Mouse (Mus musculus): ENCODE measurements around the gene Fam57b. TPM values are rescaled to one million over a fixed set of nuclear protein-coding genes. Genes with fewer than 3 reads are reported as not detected.

Fam57b gene
- polyA plus RNA-seq, 1 experiment from 2014 or later = 0.13 TPM

- Histone ChIP-seq H3K9me3 (ENCODE audit: low read length) (no peaks in the 10 kb centered on the region), H3K9ac (replicated peaks; ENCODE audit: low read depth) (0 out of 2 replicates have a peak within 1 kb of the TSS, but pooled peaks have one; percentile 16), H3K27me3 (replicated peaks; ENCODE audit: insufficient read depth, low read length) (no peaks in the 10 kb centered on the region), H3K4me2 (replicated peaks; ENCODE audit: low read depth, low read length) (peak within 1 kb of the TSS; percentile 72), H3K36me3 (ENCODE audit: insufficient read depth, low read length) (peaks cover 11% of the 10 kb centered on the region), H3K4me3 (ENCODE audit: low read depth, low read length) (peak within 1 kb of the TSS; percentile 28), H3K27ac (ENCODE audit: low read length) (no peak within 1 kb of the TSS), H3K4me1 (ENCODE audit: insufficient read depth, low read depth, low read length) (peaks cover 26% of the 10 kb centered on the region)
- ATAC-seq = no peak
- no peak for DNase-seq (ENCODE audit: low spot score)
- TF ChIP-seq CTCF (IDR thresholded peaks at IDR 0.05) (no peak), EP300 (IDR thresholded peaks at IDR 0.05) (no peak)
- WGBS = 11% methylated on average over 22 of the region's 22 CpGs
These were observed 16.4 kb upstream of the Fam57b start, which contains the start of gene Tbx6 for GRCm38 (mm10) chr7:126780971-126781635. Gene Tbx6, plus strand, starts transcription at chr7:126781483.

GRCm38 (mm10) chr7:126781661-126782370, 15.7 kb upstream of the Fam57b start:
- 47% methylated on average over 11 of the region's 11 CpGs for WGBS
- H3K27ac ChIP-seq (ENCODE audit: low read length) = no peak overlapping the region
- H3K4me3 ChIP-seq (ENCODE audit: low read depth, low read length) = no peak overlapping the region
- DNase-seq (ENCODE audit: low spot score) = no peak
- peaks cover 26% of the 10 kb centered on the region for H3K4me1 ChIP-seq (ENCODE audit: insufficient read depth, low read depth, low read length)
- peaks cover 18% of the 10 kb centered on the region for H3K36me3 ChIP-seq (ENCODE audit: insufficient read depth, low read length)
- no peaks in the 10 kb centered on the region for H3K9me3 ChIP-seq (ENCODE audit: low read length)
- H3K27me3 ChIP-seq (replicated peaks; ENCODE audit: insufficient read depth, low read length) = no peaks in the 10 kb centered on the region
- H3K9ac ChIP-seq (replicated peaks; ENCODE audit: low read depth) = no peak overlapping the region
- ATAC-seq = no peak
- TF ChIP-seq CTCF (IDR thresholded peaks at IDR 0.05) (no peak), EP300 (IDR thresholded peaks at IDR 0.05) (no peak)
- peak overlapping the region; percentile 72; the same call in 1 of the 2 replicates for H3K4me2 ChIP-seq (replicated peaks; ENCODE audit: low read depth, low read length)

GRCm38 (mm10) chr7:126782693-126783092, 14.8 kb upstream of the Fam57b start:
- Histone ChIP-seq H3K9ac (replicated peaks; ENCODE audit: low read depth) (no peak overlapping the region), H3K4me2 (replicated peaks; ENCODE audit: low read depth, low read length) (no peak overlapping the region), H3K27me3 (replicated peaks; ENCODE audit: insufficient read depth, low read length) (no peaks in the 10 kb centered on the region), H3K4me1 (ENCODE audit: insufficient read depth, low read depth, low read length) (peaks cover 21% of the 10 kb centered on the region), H3K9me3 (ENCODE audit: low read length) (no peaks in the 10 kb centered on the region), H3K27ac (ENCODE audit: low read length) (no peak overlapping the region), H3K36me3 (ENCODE audit: insufficient read depth, low read length) (peaks cover 27% of the 10 kb centered on the region), H3K4me3 (ENCODE audit: low read depth, low read length) (no peak overlapping the region)
- DNase-seq (ENCODE audit: low spot score) (no peak), ATAC-seq (no peak)
- 73% methylated on average over 13 of the region's 13 CpGs for WGBS
- TF ChIP-seq CTCF (IDR thresholded peaks at IDR 0.05) (no peak), EP300 (IDR thresholded peaks at IDR 0.05) (no peak)

- Histone ChIP-seq H3K4me2 (replicated peaks; ENCODE audit: low read depth, low read length) (no peak overlapping the region), H3K36me3 (ENCODE audit: insufficient read depth, low read length) (peaks cover 33% of the 10 kb centered on the region), H3K27ac (ENCODE audit: low read length) (no peak overlapping the region), H3K27me3 (replicated peaks; ENCODE audit: insufficient read depth, low read length) (no peaks in the 10 kb centered on the region), H3K4me1 (ENCODE audit: insufficient read depth, low read depth, low read length) (peaks cover 15% of the 10 kb centered on the region), H3K9me3 (ENCODE audit: low read length) (no peaks in the 10 kb centered on the region), H3K4me3 (ENCODE audit: low read depth, low read length) (no peak overlapping the region), H3K9ac (replicated peaks; ENCODE audit: low read depth) (no peak overlapping the region)
- WGBS = 75% methylated on average over 6 of the region's 7 CpGs
- no peak for TF ChIP-seq CTCF (IDR thresholded peaks at IDR 0.05)
- TF ChIP-seq EP300 (IDR thresholded peaks at IDR 0.05) = no peak
- DNase-seq (ENCODE audit: low spot score) = no peak
- no peak for ATAC-seq
These were observed 13.0 kb upstream of the Fam57b start for GRCm38 (mm10) chr7:126784469-126784868.

- H3K27me3 ChIP-seq (replicated peaks; ENCODE audit: insufficient read depth, low read length) = no peaks in the 10 kb centered on the region
- no peak overlapping the region for H3K27ac ChIP-seq (ENCODE audit: low read length)
- TF ChIP-seq EP300 (IDR thresholded peaks at IDR 0.05) (no peak), CTCF (IDR thresholded peaks at IDR 0.05) (no peak)
- DNase-seq (ENCODE audit: low spot score) = no peak
- WGBS = 74% methylated on average over 4 of the region's 4 CpGs
- no peak for ATAC-seq
- H3K4me2 ChIP-seq (replicated peaks; ENCODE audit: low read depth, low read length) = no peak overlapping the region
- H3K9ac ChIP-seq (replicated peaks; ENCODE audit: low read depth) = no peak overlapping the region
- H3K9me3 ChIP-seq (ENCODE audit: low read length) = no peaks in the 10 kb centered on the region
- no peak overlapping the region for H3K4me3 ChIP-seq (ENCODE audit: low read depth, low read length)
- H3K4me1 ChIP-seq (ENCODE audit: insufficient read depth, low read depth, low read length) = peaks cover 12% of the 10 kb centered on the region
- H3K36me3 ChIP-seq (ENCODE audit: insufficient read depth, low read length) = peaks cover 39% of the 10 kb centered on the region
These were observed 12.4 kb upstream of the Fam57b start for GRCm38 (mm10) chr7:126785056-126785455.

- ATAC-seq (no peak), DNase-seq (ENCODE audit: low spot score) (no peak)
- WGBS = 91% methylated on average over 14 of the region's 14 CpGs
- Histone ChIP-seq H3K36me3 (ENCODE audit: insufficient read depth, low read length) (peaks cover 40% of the 10 kb centered on the region), H3K27me3 (replicated peaks; ENCODE audit: insufficient read depth, low read length) (no peaks in the 10 kb centered on the region), H3K9me3 (ENCODE audit: low read length) (no peaks in the 10 kb centered on the region), H3K27ac (ENCODE audit: low read length) (no peak overlapping the region), H3K4me3 (ENCODE audit: low read depth, low read length) (no peak overlapping the region), H3K9ac (replicated peaks; ENCODE audit: low read depth) (no peak overlapping the region), H3K4me1 (ENCODE audit: insufficient read depth, low read depth, low read length) (peaks cover 6% of the 10 kb centered on the region), H3K4me2 (replicated peaks; ENCODE audit: low read depth, low read length) (no peak overlapping the region)
- TF ChIP-seq CTCF (IDR thresholded peaks at IDR 0.05) = no peak
- TF ChIP-seq EP300 (IDR thresholded peaks at IDR 0.05) = no peak
These were observed 11.3 kb upstream of the Fam57b start for GRCm38 (mm10) chr7:126786142-126786541.

Measured in lung, postnatal 0 days (tissue).